Mouse (Mus musculus) layer of hippocampus, adult 11-12 months (tissue): ENCODE results near the gene Macrod1.

Experiments used
- DNase-seq: peaks from one replicate; pipeline ENCODE4 v3.0.0; 2022; ENCODE audit warnings: low spot score

Macrod1 gene

GRCm38 (mm10) chr19:7083035-7083794, 26.6 kb downstream of the Macrod1 start:
- peak; percentile 60 for DNase-seq

GRCm38 (mm10) chr19:7084734-7085133, 28.1 kb downstream of the Macrod1 start:
- DNase-seq: no peak

DNA sequence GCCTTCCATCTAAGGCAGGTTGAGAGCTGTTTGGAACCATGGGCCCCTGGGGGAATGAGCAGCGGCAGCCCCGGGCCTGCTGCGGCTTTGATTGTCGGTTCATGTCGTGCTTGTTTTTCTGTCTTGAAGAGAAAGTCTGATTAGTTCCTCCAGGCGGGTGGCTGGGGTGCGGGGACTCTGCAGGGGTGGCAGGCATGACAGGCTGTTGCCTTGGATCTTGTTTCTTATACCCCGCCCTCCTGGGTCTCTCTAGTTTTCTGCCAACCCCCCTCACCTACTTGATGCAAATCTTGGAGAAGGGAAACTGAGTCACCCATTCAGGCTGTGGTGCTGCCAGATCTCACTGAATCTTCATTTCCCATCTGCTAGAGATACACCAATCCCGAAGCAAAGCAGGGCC, 31.9 kb downstream of the Macrod1 start:
- no peak for DNase-seq

GRCm38 (mm10) chr19:7089050-7089449, 32.4 kb downstream of the Macrod1 start:
- DNase-seq: no peak

- no peak for DNase-seq
Observed at GRCm38 (mm10) chr19:7089842-7090251, 33.2 kb downstream of the Macrod1 start.

GRCm38 (mm10) chr19:7090369-7091064, 33.9 kb downstream of the Macrod1 start:
- DNase-seq: no peak

GRCm38 (mm10) chr19:7091448-7092050, 34.9 kb downstream of the Macrod1 start:
- DNase-seq: no peak

DNA sequence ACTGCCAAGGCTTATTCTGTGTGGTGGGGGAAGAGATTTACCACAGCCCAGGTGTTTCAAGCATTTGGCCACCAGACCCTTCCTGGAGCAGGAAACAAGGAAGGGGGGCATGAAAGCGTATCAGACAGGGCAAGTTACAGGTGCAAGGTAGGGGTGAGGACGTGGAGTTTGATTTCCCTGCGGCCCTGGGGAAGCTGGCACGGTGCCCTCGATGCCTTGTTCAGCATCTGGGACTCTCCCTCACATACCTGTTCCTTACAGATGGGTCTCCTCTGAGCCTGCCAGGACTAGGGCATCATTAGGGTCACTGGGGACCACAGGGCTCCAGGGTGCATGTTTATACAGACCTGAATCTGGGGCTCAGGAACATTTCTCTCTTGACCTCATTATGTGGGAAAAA, 36.1 kb downstream of the Macrod1 start:
- no peak for DNase-seq

DNA sequence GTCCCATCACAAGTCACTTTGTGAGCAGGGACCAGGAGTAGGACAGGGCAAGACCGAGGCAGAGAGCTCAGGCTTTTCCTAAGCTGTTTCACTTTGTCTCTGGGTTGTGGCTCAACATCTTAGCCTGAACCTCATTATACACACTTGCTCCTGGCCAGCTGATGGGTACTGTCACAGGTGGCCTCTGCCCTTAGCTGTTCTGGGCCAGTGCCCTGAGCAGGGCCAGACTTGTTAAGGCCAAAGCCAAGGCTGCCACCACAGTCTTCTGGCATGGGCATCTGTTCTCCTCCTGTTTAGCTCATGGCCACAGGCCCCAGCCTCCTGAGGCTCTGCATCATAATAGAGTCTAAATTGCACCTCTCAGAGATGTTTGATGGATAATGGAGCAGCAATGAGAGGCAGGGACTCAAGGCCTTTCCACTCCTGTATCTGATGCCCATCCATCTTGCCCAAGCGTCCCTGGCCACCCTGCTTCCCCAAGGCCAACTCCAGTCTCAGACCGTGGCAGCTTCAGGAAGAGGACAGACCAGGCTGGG, 43.1 kb downstream of the Macrod1 start:
- DNase-seq: no peak

DNA sequence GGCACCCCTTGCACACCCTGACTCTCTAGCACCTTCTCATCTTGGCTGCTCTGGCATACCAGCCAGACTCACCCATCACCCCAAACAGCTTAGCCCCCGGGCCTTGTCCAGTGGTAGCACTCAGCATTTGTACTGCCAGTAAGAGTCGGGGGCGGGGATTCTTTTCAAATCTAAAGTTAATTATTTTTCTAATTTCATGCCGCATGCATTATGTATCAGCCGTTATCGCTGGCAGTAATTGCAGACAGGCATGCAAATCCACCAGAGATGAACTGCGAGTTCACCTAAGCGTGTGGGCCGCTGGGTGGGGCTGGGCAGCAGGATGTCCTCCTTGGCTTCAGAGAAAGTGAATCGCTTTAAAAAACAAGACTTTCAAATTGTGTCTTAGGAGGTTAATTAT, 45.4 kb downstream of the Macrod1 start:
- no peak for DNase-seq

- no peak for DNase-seq
Observed at GRCm38 (mm10) chr19:7103349-7103992, 46.9 kb downstream of the Macrod1 start.

DNA sequence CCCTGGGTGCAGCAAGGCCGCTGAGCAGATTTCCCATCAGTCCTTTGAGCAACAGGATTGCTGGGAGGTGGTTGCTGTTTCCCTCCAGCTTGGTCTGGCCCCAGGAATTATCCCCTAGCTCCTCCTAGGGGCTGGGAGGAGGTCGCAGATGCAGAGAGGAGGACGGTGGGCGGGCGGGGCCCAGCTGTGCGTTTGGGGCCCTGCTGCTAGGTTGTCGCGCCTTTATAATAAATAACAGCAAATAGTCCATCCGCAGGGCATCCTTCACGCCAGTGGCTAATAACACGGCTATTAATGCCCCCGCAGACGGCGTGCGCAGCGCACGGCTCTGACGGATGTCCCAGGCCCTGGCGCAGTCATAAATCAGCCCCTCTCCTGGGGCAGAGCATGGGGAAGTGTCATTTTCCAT, 47.4 kb downstream of the Macrod1 start:
- DNase-seq: no peak

GRCm38 (mm10) chr19:7105544-7105943, 48.9 kb downstream of the Macrod1 start, which contains the start of gene Flrt1:
Gene Flrt1 (minus strand): TSS chr19:7105729.
- no peak for DNase-seq

DNA sequence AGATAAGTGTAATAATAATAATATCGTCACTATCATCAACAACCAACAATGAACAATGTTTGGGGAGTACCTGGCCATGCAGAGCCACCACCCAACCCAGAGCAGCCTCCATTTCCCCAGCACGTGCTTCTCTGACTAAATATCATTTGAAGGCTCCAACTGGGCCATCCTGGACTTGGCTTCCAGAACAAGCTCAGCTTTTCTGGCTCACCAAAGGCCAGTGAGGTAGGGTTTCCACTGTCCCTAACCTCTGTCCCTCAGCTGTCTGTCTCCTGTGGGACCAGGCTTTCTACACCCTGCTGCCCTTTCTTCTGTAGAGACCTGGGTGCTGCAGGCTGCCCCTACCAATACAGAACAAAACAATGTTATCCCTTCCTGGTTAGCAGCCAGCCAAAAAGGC, 50.0 kb downstream of the Macrod1 start:
- no peak for DNase-seq

DNA sequence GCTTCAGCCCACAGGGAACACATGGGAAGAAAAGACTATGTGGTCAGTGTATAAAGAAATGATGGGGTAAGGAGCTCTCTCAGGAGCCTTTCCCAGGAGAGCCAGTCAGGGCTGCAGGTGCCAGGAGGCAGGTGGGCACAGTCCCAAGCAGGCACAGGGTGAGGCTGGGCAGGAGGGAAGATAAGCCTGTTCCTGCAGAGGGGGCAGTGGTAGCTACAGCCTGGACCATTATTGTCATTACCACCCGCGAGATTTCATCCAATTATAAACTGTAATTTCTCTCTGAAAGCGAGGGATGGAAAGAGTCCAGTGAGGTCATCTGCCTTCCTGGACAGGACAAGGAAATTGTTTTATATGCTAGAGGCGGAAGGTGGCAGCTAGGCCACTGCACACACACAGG, 50.6 kb downstream of the Macrod1 start:
- no peak for DNase-seq

- DNase-seq: no peak
Observed at GRCm38 (mm10) chr19:7108114-7108905, 51.7 kb downstream of the Macrod1 start.

DNA sequence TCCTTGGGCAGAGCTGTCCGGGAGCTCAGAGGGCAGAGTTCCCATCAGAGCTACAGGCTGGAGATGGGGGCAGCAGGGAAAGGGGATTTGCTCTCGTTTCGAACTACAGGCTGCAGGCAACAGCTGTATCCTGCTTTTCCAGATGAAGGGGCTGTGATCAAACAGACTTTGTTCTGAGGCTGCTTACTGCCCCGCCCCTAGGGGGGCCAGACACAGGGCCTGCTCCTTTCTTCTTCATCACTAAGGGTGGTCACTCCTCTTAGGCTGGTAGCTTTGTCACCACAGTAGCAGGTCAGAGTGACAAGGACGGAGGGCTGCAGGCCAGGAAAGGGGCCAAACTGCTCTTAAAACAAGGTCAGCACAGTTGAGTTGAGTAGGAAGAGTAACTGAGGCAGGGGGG, 53.5 kb downstream of the Macrod1 start:
- DNase-seq: no peak

- DNase-seq: no peak
Observed at GRCm38 (mm10) chr19:7110875-7111274, 54.3 kb downstream of the Macrod1 start.

DNA sequence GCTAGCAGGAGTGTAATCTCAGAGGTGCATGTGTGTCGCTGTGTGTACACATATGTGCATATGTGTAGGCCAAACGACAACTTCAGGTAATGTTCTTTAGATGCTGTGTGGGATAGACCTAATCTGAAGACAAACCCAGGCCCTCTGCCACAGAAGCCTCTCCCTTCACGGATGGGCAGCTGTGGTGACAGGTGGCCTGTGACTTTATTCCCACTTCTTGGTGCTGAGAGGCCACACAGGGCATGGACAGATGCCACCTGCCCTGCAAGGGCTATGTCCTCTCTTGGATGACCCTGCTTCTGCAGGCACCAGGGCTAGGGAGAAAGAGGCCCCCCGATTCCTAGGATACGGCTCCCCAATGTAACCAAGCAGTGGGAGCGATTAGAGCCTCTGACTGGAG, 54.7 kb downstream of the Macrod1 start:
- no peak for DNase-seq

- no peak for DNase-seq
Observed at GRCm38 (mm10) chr19:7111710-7112109, 55.1 kb downstream of the Macrod1 start.

DNA sequence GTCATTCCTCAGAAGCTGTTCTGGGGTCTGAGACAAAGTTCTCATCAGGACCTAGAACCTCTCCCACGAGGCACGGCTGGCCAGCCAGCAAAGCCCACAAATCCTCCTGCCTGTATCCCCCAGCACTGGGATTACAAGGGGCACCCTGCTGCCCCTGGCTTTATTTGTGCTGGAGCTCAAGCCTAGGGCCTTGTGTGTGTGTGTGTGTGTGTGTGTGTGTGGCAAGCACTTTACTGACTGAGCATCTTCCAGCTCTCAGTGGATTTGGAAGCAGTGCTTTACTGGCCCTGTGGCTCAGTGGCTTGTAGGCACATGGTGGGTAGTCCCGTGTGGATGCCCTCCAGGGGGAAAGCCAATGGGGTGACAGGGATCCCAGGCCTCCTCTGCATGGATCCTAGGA, 56.0 kb downstream of the Macrod1 start:
- no peak for DNase-seq

DNA sequence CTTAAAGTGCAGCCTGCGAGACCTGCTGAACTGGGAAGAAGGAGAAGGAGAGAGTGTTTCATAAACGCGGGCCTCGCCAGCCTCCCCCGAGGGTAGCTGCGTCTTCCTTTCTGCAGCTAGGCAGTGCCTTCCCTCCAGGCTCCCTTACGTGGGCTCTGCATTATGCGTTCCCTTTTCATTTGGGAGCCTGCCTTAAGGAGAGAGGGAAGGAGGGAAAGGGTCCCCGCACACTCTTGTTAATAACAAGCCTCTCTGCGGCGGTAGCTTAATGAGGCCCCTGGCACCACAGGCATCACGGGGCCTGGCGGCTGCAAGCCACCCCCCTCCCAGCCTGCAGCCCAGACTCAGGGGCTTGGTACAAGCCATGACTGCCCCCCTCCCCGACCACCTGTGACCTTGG, 57.0 kb downstream of the Macrod1 start:
- no peak for DNase-seq
